Mouse (Mus musculus): ENCODE data around the gene Prox2. TPM values are rescaled to one million over a fixed set of nuclear protein-coding genes. Genes with fewer than 3 reads are reported as not detected.

The Prox2 gene
- total and polyA plus RNA-seq, 3 experiments, result 2.4 to 13.3 (median 4.5) TPM

- H3K4me3 ChIP-seq (replicated peaks in 1 of 3; ENCODE audit: low read depth in 2 of 3, low read length in 2 of 3, poor library complexity in 1 of 3), result no peak overlapping the region
- H3K9ac ChIP-seq (ENCODE audit: insufficient read depth, low read depth), result no peak overlapping the region
- H3K79me2 ChIP-seq (replicated peaks; ENCODE audit: control insufficient read depth, extremely low read depth, insufficient read depth, poor library complexity, severe bottlenecking), result no peaks in the 10 kb centered on the region
- TF ChIP-seq CTCF (conservative IDR thresholded peaks at IDR 0.05 in 1 of 2, IDR thresholded peaks at IDR 0.05 in 1 of 2; ENCODE audit: low read depth in 2 of 2, low read length in 2 of 2) (no peak), TBP (conservative IDR thresholded peaks at IDR 0.05; ENCODE audit: low read depth, low read length) (no peak), USF2 (conservative IDR thresholded peaks at IDR 0.05; ENCODE audit: low read depth, low read length) (no peak), MXI1 (IDR thresholded peaks at IDR 0.05; ENCODE audit: low read depth, low read length) (no peak), ETS1 (conservative IDR thresholded peaks at IDR 0.05; ENCODE audit: low read depth, low read length) (no peak), RAD21 (IDR thresholded peaks at IDR 0.05; ENCODE audit: low read depth, low read length) (no peak), USF1 (IDR thresholded peaks at IDR 0.05; ENCODE audit: low read depth, low read length) (no peak), MEF2A (IDR thresholded peaks at IDR 0.05; ENCODE audit: borderline replicate concordance, low read depth, low read length) (no peak), NRF1 (IDR thresholded peaks at IDR 0.05; ENCODE audit: low read depth, low read length) (no peak)
- peaks cover 57 to 72% of the 10 kb centered on the region in 2 experiments for H3K36me3 ChIP-seq (replicated peaks in 1 of 2; ENCODE audit: control insufficient read depth in 1 of 2, insufficient read depth in 1 of 2, low read length in 1 of 2)
- no peaks in the 10 kb centered on the region for H3K27me3 ChIP-seq (replicated peaks)
- no peak overlapping the region for H3K4me2 ChIP-seq (ENCODE audit: insufficient read depth, low read depth, poor library complexity, severe bottlenecking)
- dilution Hi-C loops (cut with MboI; ENCODE audit: extremely low pct_ligation_motif_present, extremely low pct_unique_long_range_greater_than_20kb, low sequenced_read_pairs), result no loop called here
- H3K4me1 ChIP-seq (ENCODE audit: control insufficient read depth in 1 of 2, insufficient read depth in 2 of 2), result no peaks in the 10 kb centered on the region
- DNase-seq (ENCODE audit: extremely low read depth), result no peak
- in situ Hi-C loops (cut with MboI; ENCODE audit: low pct_ligation_motif_present, low pct_unique_long_range_greater_than_20kb, low sequenced_read_pairs), result loop anchor here (5.0 kb wide), 1 partner anchor 42 kb away; no protein-coding TSS in a partner anchor
- no peak overlapping the region for H3K27ac ChIP-seq (ENCODE audit: insufficient read depth, low read depth)
- peaks cover 2% of the 10 kb centered on the region for H3K9me3 ChIP-seq (replicated peaks; ENCODE audit: low read length)
These were observed 23.7 kb upstream of the Prox2 start for GRCm38 (mm10) chr12:85134043-85134794.

GRCm38 (mm10) chr12:85131361-85131760, 20.8 kb upstream of the Prox2 start:
- peaks cover 2% of the 10 kb centered on the region for H3K9me3 ChIP-seq (replicated peaks; ENCODE audit: low read length)
- H3K4me2 ChIP-seq (ENCODE audit: insufficient read depth, low read depth, poor library complexity, severe bottlenecking), result no peak overlapping the region
- no peak overlapping the region for H3K9ac ChIP-seq (ENCODE audit: insufficient read depth, low read depth)
- TF ChIP-seq ETS1 (conservative IDR thresholded peaks at IDR 0.05; ENCODE audit: low read depth, low read length), result no peak
- TF ChIP-seq GABPA (IDR thresholded peaks at IDR 0.05; ENCODE audit: insufficient replicate concordance, low read depth, low read length), result no peak
- no peak for TF ChIP-seq JUND (conservative IDR thresholded peaks at IDR 0.05; ENCODE audit: low read depth, low read length)
- no peak for TF ChIP-seq KAT2A (IDR thresholded peaks at IDR 0.05; ENCODE audit: insufficient replicate concordance, low read length)
- TF ChIP-seq PAX5 (IDR thresholded peaks at IDR 0.05; ENCODE audit: low read length), result no peak
- no peak for TF ChIP-seq NELFE (IDR thresholded peaks at IDR 0.05; ENCODE audit: low read depth, low read length)
- no peaks in the 10 kb centered on the region for H3K79me2 ChIP-seq (replicated peaks; ENCODE audit: control insufficient read depth, extremely low read depth, insufficient read depth, poor library complexity, severe bottlenecking)
- no peak for DNase-seq (ENCODE audit: extremely low read depth)
- no peak overlapping the region for H3K27ac ChIP-seq (ENCODE audit: insufficient read depth, low read depth)
- in situ Hi-C loops (cut with MboI; ENCODE audit: low pct_ligation_motif_present, low pct_unique_long_range_greater_than_20kb, low sequenced_read_pairs) (loop anchor here (5.0 kb wide), 1 partner anchor 39 kb away; no protein-coding TSS in a partner anchor), dilution Hi-C loops (cut with MboI; ENCODE audit: extremely low pct_ligation_motif_present, extremely low pct_unique_long_range_greater_than_20kb, low sequenced_read_pairs) (no loop called here)
- H3K4me3 ChIP-seq (replicated peaks in 1 of 3; ENCODE audit: low read depth in 2 of 3, low read length in 2 of 3, poor library complexity in 1 of 3), result no peak overlapping the region
- H3K36me3 ChIP-seq (replicated peaks in 1 of 2; ENCODE audit: control insufficient read depth in 1 of 2, insufficient read depth in 1 of 2, low read length in 1 of 2), result peaks cover 75 to 92% of the 10 kb centered on the region in 2 experiments
- no peaks in the 10 kb centered on the region for H3K27me3 ChIP-seq (replicated peaks)
- H3K4me1 ChIP-seq (ENCODE audit: control insufficient read depth in 1 of 2, insufficient read depth in 2 of 2), result no peaks in the 10 kb centered on the region

All from CH12.LX (cell line).